Mouse (Mus musculus) spleen, postnatal 10 days (tissue): ENCODE measurements at regions not wholly inside any gene's neighbourhood (a gene's known extent, or its start where the extent isn't known, plus 50 kb on each side); places are given as distances from the start of the nearest gene placed in this dataset.

Source experiments
- DNase-seq, 2 experiments: peaks; one replicate each; pipeline ENCODE4 v3.0.0; 2021 to 2022; ENCODE audit warnings: low spot score in 2 of 2

- DNase-seq: no peak
Measured at GRCm38 (mm10) chr1:186572651-186573050, 133.1 kb downstream of the Tgfb2 start.

GRCm38 (mm10) chr1:186572092-186572491, 133.7 kb downstream of the Tgfb2 start:
- DNase-seq: no peak

- no peak for DNase-seq
Measured at GRCm38 (mm10) chr1:186568496-186568895, 137.3 kb downstream of the Tgfb2 start.

GRCm38 (mm10) chr1:186568076-186568475, 137.7 kb downstream of the Tgfb2 start:
- DNase-seq: no peak

GRCm38 (mm10) chr1:186567136-186567826, 138.5 kb downstream of the Tgfb2 start:
- no peak for DNase-seq

- DNase-seq: no peak
Measured at GRCm38 (mm10) chr1:186562027-186562426, 143.8 kb downstream of the Tgfb2 start.

- no peak for DNase-seq
Measured at GRCm38 (mm10) chr1:186555441-186555975, 150.3 kb downstream of the Tgfb2 start.

- DNase-seq: no peak
Measured at GRCm38 (mm10) chr1:186554520-186555010, 151.2 kb downstream of the Tgfb2 start.

- no peak for DNase-seq
Measured at GRCm38 (mm10) chr1:186552689-186553088, 153.1 kb downstream of the Tgfb2 start.

GRCm38 (mm10) chr1:186550265-186550885, 155.4 kb downstream of the Tgfb2 start:
- DNase-seq: peak in 1 of 2 experiments; percentile 23

- DNase-seq: no peak
Measured at GRCm38 (mm10) chr1:186549207-186549606, 156.6 kb downstream of the Tgfb2 start.

GRCm38 (mm10) chr1:186546386-186547185, 159.2 kb downstream of the Tgfb2 start:
- DNase-seq: no peak

GRCm38 (mm10) chr1:186540070-186540469, 165.7 kb downstream of the Tgfb2 start:
- DNase-seq: no peak

GRCm38 (mm10) chr1:186538233-186538632, 167.6 kb downstream of the Tgfb2 start:
- no peak for DNase-seq

- no peak for DNase-seq
Measured at GRCm38 (mm10) chr1:186515976-186516375, 189.8 kb downstream of the Tgfb2 start.

GRCm38 (mm10) chr1:186515071-186515470, 190.7 kb downstream of the Tgfb2 start:
- no peak for DNase-seq

GRCm38 (mm10) chr1:186513861-186514260, 191.9 kb downstream of the Tgfb2 start:
- DNase-seq: no peak

GRCm38 (mm10) chr1:186510531-186510930, 195.3 kb downstream of the Tgfb2 start:
- no peak for DNase-seq

- no peak for DNase-seq
Measured at GRCm38 (mm10) chr1:186508358-186508757, 197.4 kb downstream of the Tgfb2 start.

GRCm38 (mm10) chr1:186507956-186508355, 197.8 kb downstream of the Tgfb2 start:
- DNase-seq: no peak

- DNase-seq: no peak
Measured at GRCm38 (mm10) chr1:186506517-186506916, 199.3 kb downstream of the Tgfb2 start.

- DNase-seq: no peak
Measured at GRCm38 (mm10) chr1:186505912-186506311, 199.9 kb downstream of the Tgfb2 start.
